Mouse (Mus musculus) layer of hippocampus, adult 6 months (tissue): ENCODE results near the gene Ugt1a7c. TPM values are rescaled to one million over a fixed set of nuclear protein-coding genes. Genes with fewer than 3 reads are reported as not detected.

Experiments
- long read RNA-seq, 2 experiments: library from polyadenylated mRNA; unstranded; transcript quantifications; one replicate each; pipeline ENCODE4 v2.0.0; 2019 to 2020
- polyA plus RNA-seq: library from polyadenylated mRNA; unstranded; fragments of <200 nt; fragmentation: Nextera tagmentation; gene quantifications from 2 replicates; pipeline ENCODE4 v1.2.3, GENCODE M21; 2021

Ugt1a7c gene
- polyA plus RNA-seq: 0.92 and 0.97 TPM in 2 replicates
- long read RNA-seq, experiment 1, transcript Ugt1a7c-201 (5 exons, 3,231 nt): major isoform, 5 of 5 reads
- long read RNA-seq, experiment 1, partial matches to known transcripts: 0 of 5 reads
- long read RNA-seq, experiment 1, other reads (novel, unspliced or antisense): 0 of 5 reads
- long read RNA-seq, experiment 2, partial matches to known transcripts: 0 of 5 reads
- long read RNA-seq, experiment 2, other reads (novel, unspliced or antisense): 1 of 5 reads

DNA sequence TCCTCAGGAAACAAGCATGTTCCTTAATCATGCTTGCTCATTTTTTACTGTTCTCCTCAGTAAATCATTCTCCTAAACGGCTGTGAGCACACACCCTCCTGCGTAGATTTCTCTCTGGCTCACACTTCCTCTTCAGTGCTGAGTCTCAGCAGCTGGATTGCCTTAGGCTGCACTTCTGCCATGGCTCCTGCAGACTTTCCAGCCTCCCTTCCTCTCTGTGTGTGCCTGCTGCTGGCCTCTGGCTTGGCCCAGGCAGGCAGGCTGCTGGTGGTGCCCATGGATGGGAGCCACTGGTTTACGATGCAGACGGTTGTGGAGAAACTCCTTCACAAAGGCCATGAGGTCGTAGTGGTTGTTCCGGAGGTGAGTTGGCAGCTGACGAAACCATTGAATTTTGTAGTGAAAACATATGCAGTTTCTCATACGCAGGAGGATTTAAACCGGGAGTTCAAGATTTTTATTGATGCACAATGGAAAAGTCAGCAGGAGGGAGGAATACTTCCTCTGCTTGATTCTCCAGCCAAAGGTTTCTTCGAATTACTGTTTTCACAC lies at the start of gene Ugt1a7c:
Ugt1a7c (plus strand) TSS at position 122 of the 552 bp plus-strand sequence.

DNA sequence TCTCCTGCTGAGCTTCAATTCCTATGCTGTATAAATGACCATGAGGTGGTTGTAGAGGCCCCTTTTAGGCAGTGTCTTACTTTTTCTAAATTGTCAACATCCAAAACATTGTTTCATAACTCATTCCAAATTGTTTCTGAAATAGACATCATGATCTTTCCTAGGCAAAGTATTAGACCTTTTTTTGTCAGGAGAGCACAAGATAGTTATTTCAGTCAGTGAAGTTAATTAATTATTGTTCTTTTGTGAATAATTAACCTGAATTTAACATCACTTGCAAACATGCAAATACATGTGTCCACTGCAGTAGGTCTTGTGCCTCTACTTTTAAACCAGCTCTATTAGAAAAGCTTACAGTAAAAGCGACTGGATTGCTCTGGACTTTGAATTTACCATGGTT lies 39.8 kb upstream of the Ugt1a7c start, which contains the start of gene Ugt1a10:
Ugt1a10 (plus strand) TSS at position 301 of the 400 bp plus-strand sequence.

DNA sequence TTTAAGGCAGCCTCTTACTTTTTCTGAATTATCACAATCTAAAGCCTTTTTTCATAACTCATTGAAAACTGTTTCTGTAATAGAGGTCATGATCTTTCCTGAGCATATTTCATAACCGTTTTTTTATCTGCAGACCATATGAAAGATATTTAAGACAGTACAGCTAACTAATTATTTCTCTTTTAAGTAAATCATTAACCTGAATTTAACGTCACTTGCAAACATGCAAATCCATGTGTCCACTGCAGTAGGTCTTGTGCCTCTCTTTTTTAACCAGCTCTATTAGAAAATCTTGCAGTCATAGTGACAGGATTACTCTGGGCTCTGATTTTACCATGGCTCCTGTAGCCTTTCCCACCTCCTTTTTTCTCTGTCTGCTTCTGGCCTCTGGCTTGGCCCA lies 24.4 kb upstream of the Ugt1a7c start, which contains the start of gene Ugt1a9:
Ugt1a9 (plus strand) TSS at position 306 of the 400 bp plus-strand sequence.

DNA sequence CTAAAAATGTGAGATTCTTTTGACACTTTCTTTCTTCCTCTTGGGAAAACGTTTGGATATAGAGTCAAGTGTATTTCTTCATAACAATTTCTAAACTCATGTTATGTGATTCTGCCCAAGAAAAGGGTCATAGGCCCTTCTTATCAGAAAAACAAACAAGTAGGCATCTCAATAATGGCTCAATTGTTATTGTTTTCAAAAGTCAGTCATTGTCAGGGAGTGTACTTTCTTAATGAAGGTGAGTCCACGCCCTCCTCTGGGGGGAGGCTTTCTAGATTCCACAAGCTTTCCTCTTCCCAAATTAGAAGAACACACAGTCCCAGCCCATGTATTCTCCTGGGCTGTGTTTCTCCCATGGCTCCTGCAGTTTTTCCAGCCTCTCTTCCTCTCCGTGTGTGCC lies 7.3 kb upstream of the Ugt1a7c start, which contains the start of gene Ugt1a8:
Ugt1a8 (plus strand) TSS at position 301 of the 400 bp plus-strand sequence.

DNA sequence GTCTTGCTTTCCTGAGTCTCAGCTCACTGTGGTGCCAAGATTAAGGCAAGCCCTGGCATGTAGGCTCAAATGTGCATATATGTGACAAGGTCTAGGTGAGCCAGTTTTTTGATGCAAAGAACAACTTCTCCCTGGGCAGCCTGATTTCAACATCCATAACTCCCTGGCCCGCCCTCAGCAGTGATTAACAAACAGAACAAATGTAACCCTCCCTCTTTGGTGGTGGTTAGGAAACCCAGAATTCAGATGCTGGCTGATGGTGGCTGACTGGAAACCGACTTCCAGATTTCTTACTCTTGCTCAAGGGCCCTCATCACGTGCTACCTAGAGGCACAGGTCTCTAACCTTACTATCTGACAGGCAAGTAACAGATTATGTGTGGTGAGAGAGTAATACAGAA lies 8.2 kb downstream of the Ugt1a7c start, which contains the start of gene Ugt1a6b:
Ugt1a6b (plus strand) TSS at position 234 of the 400 bp plus-strand sequence.

DNA sequence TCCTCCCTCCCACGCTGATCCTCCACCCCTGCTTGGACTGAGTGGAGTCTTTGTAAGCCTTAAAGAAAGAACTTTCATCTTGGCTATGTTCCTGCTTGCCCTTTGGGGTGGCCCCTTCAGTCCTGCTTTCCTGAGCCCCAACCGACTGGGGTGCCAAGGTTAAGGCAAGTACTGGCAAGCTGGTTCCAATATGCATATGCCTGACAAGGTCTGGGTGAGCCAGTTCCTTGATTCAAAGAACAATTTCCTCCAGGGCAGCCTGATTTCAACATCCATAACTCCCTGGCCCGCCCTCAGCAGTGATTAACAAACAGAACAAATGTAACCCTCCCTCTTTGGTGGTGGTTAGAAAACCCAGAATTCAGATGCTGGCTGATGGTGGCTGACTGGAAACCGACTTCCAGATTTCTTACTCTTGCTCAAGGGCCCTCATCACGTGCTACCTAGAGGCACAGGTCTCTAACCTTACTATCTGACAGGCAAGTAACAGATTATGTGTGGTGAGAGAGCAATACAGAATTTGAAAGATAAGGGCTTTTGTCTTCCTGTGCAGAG lies 39.7 kb downstream of the Ugt1a7c start, which contains the start of gene Ugt1a6a:
Ugt1a6a (plus strand) TSS at position 353 of the 555 bp plus-strand sequence.

DNA sequence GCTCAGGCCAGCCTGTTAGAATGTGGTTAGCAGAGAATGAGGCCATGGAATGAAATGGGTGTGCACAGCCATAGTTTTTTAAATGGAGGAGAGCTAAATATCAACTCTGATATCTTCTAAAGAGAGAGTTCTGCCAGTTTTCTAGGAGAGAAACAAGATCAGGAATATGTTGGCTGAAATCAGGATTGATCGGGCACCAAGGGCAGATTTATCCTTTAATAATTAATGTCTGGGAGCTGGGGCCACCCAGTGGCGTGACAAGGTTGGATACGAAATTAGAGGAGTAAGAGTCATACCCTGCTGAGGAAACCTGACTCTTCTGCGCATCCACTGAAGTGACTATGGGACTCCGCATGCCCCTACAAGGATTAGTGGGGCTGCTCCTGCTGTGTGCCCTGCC lies 70.8 kb downstream of the Ugt1a7c start, which contains the start of gene Ugt1a5:
Ugt1a5 (plus strand) TSS at position 302 of the 400 bp plus-strand sequence.

DNA sequence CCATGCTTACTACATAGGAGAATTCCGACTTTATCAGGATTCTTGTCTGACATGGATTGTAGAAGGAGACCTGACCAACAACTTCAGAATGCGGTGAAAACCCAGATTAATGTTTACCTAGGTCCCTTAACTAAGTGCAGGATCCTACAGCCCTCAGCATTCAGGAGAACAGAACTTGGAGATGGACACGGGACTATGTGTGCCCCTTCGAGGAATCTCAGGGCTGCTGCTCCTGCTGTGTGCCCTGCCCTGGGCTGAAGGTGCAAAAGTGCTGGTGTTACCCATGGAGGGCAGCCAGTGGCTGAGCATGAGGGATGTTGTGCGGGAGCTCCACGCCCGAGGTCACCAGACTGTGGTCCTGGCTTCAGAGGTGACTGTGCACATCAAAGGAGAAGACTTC lies 105.6 kb downstream of the Ugt1a7c start, which contains the start of gene Ugt1a2:
Ugt1a2 (plus strand) TSS at position 146 of the 400 bp plus-strand sequence.

DNA sequence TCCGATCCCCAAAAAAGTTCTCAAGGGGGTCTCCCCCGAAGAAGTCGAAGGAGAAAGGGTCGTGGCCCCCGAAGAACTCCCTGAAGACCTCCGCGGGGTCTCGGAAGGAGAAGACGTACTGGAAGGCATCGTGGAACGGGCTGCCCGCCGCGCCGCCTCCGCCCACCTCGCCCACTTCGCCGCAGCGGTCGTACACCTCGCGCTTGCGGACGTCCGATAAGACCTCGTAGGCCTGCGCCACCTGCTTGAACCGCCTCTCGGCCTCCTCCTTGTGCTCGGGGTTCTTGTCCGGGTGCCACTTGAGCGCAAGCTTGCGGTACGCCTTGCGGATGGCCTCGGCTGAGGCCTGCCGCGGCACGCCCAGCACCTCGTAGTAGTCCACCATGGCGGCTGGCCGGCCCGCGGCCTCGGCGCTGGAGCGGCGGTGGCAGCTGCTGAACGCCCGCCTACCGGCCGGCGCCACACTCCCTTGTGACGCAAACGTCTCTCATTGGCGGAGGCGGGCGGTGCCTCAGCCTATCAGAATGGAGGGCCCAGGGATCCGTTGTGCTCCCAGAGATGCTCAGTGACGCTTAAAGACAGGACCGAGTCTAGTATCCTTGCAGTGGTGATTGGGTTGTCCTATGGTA lies 110.5 kb downstream of the Ugt1a7c start, which contains the start of gene Dnajb3:
Dnajb3 (minus strand) TSS at position 489 of the 629 bp plus-strand sequence.

DNA sequence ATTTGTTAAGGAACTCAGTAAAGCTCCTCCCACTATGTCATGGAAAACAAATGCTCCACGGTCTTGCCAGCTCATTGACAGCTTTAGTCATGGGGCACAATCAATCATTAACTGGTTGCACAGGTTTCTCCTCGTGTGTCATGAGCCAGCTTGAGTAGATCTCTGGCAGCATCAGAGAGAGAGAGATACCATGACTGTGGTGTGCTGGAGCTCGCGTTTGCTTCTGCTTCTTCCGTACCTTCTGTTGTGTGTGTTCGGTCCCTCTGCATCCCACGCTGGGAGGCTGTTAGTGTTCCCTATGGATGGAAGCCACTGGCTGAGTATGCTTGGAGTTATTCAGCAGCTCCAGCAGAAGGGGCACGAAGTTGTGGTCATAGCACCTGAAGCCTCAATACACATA lies 117.0 kb downstream of the Ugt1a7c start, which contains the start of gene Ugt1a1:
Ugt1a1 (plus strand) TSS at position 148 of the 400 bp plus-strand sequence.

DNA sequence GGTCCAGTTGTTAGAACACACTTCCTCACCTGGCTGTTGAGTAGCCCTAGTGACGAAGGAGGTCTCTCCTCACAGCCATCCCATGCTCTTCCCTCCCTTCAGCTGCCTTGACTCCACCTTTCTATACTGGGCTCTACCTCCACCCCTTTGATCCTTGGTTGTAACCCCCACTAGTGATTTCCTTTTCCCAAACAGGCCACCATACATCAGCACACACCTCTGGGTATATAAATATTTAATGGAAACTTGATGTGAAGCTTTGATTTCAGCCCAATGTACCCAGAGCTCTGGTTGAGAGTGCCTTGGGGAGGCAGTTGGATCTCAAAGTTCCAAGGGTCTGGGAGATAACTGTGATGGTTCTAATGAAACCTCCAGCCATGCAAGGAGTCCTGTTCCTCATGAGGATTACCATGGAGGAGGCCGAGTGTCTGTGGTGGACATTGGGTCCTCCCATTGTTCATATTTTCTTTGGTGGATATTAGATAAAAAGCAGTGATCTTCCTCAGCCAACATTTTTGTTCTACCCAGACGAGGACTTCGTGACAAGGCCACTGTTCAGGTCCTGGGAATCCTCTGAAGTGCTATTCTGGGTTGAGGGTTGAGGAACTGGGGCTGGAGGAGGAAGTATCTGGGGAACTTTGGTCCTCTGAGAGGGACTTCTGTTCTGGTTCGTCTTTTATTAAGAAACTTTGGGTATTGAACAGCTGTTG lies 132.0 kb downstream of the Ugt1a7c start, which contains the start of gene Mroh2a:
Mroh2a (plus strand) TSS at position 317 of the 710 bp plus-strand sequence.

Other genes starting within 250 kb of the Ugt1a7c start
- gene Dgkd, start 241.8 kb upstream of the Ugt1a7c start, polyA plus RNA-seq: 21.2 and 22.6 TPM in 2 replicates
- 1.6 and 2.5 TPM in 2 replicates for gene Usp40, start 86.5 kb upstream of the Ugt1a7c start, polyA plus RNA-seq
- gene Ugt1a10, start 39.7 kb upstream of the Ugt1a7c start, polyA plus RNA-seq: not detected in 2 replicates
- gene Ugt1a9, start 24.3 kb upstream of the Ugt1a7c start, polyA plus RNA-seq: not detected in 2 replicates
- gene Ugt1a8, start 7.2 kb upstream of the Ugt1a7c start, polyA plus RNA-seq: not detected in 2 replicates
- gene Ugt1a6b, start 8.2 kb downstream of the Ugt1a7c start, polyA plus RNA-seq: not detected in 2 replicates
- 2.7 and 3.6 TPM in 2 replicates for gene Ugt1a6a, start 39.7 kb downstream of the Ugt1a7c start, polyA plus RNA-seq
- not detected in 2 replicates for gene Ugt1a5, start 71.0 kb downstream of the Ugt1a7c start, polyA plus RNA-seq
- not detected in 2 replicates for gene Ugt1a2, start 105.5 kb downstream of the Ugt1a7c start, polyA plus RNA-seq
- 6.5 and 7.4 TPM in 2 replicates for gene Dnajb3, start 110.7 kb downstream of the Ugt1a7c start, polyA plus RNA-seq
- gene Ugt1a1, start 116.9 kb downstream of the Ugt1a7c start, polyA plus RNA-seq: not detected in 2 replicates
- 0.24 and 0.62 TPM in 2 replicates for gene Mroh2a, start 131.9 kb downstream of the Ugt1a7c start, polyA plus RNA-seq
- gene Hjurp, start 182.6 kb downstream of the Ugt1a7c start, polyA plus RNA-seq: 5.7 and 6.2 TPM in 2 replicates
- 0.04 and 0.05 TPM in 2 replicates for gene Trpm8, start 182.6 kb downstream of the Ugt1a7c start, polyA plus RNA-seq